Mouse (Mus musculus): ENCODE measurements around the gene Syne4.

DNA sequence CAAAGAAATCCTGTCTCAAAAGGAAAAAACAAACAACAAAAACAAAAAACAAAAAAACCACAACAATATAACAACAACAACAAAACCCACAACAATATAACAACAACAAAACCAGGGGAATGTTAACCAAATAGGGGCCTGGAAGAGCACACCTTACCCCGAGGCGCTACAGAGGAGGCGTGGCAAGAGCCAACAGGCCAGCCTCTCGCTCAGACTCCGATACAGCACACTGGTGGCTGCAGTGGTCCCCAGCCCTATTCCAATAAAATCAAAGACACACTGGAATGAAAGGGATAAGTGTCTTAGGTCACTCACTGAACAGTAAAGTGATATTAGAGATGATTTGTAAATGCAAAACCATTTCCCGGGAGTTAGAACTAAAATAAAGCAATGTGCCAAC, 35.1 kb upstream of the Syne4 start:
- no peak for TF ChIP-seq POLR2A (IDR thresholded peaks at IDR 0.05; ENCODE audit: extremely low read depth, insufficient read depth, low read length)
- no peak for TF ChIP-seq CTCF (IDR thresholded peaks at IDR 0.05; ENCODE audit: extremely low read depth, insufficient read depth, low read length)

Data from cortical plate, adult 2 months (tissue).